Mouse (Mus musculus) frontal cortex, adult 2 months (tissue): Measurements from ENCODE around the gene Cadps2. TPM values are rescaled to one million over a fixed set of nuclear protein-coding genes. Genes with fewer than 3 reads are reported as not detected.

ENCODE experiments used
- DNase-seq, 2 experiments: peaks; one replicate each; pipeline ENCODE4 v3.0.0; 2022; ENCODE audit warnings: low spot score in 1 of 2; ENCODE audit errors: extremely low spot score in 1 of 2
- polyA plus RNA-seq: library from polyadenylated mRNA; depleted of rRNA; stranded (reverse); fragments of >200 nt; gene quantifications from 2 replicates; pipeline ENCODE4 v1.2.3, GENCODE M21; 2012

The Cadps2 gene
- polyA plus RNA-seq, 1 experiment, result 29.4 TPM

GRCm38 (mm10) chr6:23572401-23572800 is 266.8 kb downstream of the Cadps2 start:
- DNase-seq, result no peak

GRCm38 (mm10) chr6:23569686-23570085 is 269.5 kb downstream of the Cadps2 start:
- peak in 1 of 2 experiments; percentile 51 for DNase-seq

DNA sequence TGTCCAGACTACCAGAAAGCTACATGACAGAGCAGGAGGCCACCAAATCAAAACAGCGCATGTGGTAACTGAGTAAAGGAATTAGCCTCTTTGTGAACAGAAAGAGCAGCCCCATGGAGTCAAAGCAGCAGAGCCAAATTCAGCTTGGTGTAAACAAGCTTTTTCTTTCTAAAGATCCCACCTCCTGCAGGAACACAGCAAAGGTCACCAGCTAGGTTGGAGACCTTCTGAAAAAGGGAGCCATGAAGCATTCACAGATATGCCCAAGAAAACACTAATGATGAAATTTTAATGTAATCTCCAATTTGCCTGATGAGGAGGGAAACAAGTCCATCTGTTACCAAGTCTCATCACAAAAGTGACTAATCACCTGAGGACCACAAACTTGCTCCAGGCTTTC is 270.5 kb downstream of the Cadps2 start:
- DNase-seq, result no peak

GRCm38 (mm10) chr6:23567651-23568050 is 271.6 kb downstream of the Cadps2 start:
- DNase-seq, result no peak

- no peak for DNase-seq
Observed at GRCm38 (mm10) chr6:23549874-23550273, 289.3 kb downstream of the Cadps2 start.

DNA sequence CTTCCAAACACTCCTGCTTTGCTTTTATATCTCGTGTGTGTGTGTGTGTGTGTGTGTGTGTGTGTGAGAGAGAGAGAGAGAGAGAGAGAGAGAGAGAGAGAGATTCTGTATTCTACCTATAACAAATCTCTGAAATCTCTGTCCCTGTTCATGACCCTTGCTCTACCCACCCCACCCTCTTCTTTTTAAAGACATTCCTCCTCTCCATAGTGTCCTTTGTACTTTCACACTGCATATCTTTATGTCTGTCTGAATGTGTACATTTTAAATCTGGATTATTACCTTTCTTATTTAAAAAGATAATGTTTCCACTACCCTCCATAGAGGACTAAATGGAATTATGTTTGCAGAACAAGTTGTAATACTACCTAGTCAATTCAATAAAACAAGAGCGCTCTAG is 315.5 kb downstream of the Cadps2 start:
- DNase-seq, result no peak

DNA sequence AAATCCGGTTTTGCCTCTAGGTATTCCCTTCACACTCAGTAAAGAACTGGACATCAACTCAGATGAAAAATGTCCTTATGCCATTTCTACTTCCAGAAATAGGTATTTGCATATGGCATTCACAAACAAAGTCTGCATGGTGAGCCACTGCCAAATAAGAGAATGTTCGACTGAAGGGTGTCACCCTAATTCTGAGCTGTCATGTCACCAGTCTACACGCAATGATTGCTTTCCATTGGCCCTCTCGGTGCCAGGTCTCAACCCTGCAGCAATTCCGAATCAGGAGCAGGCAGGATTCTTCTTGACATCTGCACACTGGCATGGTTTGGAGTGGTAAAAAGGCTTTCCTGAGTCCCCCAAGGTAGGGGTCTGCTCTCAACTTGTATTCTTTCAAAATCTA is 316.7 kb downstream of the Cadps2 start:
- no peak for DNase-seq

DNA sequence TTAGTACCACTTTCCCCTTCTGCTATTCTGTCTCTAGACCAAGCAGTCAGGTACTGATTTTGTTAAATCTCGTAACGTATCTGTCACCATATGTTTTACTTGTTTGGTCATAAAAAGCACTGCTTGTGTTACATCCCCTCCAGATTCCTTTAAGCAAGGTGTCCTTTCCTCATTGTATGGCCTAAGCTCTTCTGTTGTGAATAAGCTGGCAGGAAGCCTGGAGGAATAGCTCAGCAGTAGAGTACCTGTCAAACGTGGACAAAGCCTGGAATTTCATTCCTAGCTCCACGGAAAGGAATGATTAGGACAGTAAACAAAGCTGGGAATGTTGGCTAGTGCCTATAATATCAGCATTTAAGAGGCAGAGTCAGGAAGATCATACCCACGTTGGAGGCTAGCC is 340.6 kb downstream of the Cadps2 start:
- DNase-seq, result no peak

DNA sequence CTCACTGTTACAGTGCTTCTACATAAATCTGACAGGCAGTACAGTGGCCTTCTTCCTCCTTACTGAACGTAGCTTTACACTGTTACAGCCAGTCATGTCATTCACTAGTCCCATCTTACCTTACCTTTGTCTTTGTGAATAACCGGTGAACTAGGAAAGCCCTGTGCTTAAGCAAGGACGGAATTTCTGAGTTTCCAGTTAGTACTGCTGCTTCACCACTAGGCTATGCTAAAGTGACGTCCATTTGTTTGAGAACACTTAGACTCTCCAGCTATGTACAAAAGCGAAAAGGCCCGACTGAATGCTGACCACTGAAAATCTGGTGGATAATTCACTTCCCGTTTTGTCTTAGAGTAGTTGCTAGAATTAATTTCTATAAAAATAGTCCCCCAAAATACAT is 347.4 kb downstream of the Cadps2 start:
- peak; percentile 8 to 62 for DNase-seq

DNA sequence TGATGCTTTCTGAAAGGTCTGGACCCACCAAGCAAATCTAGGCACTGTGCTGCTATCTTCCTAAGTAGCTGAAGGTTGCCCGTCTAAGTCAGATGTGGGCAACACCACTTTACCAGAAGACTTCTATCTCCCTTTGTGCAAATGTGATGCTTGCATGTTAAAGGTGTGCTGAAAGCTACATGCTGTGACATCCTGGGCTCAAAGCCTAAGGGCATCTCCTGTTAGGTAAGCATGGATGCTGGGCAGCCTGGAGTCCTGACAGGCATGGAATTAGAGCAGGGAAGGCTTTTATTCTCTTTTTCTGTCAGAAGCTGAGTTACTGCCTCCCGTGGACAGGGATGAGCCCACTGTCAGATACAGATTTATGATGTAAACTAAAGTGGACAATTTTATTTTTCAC is 348.8 kb downstream of the Cadps2 start:
- DNase-seq, result no peak

- DNase-seq, result no peak
Observed at GRCm38 (mm10) chr6:23489046-23489445, 350.2 kb downstream of the Cadps2 start.

- peak in 1 of 2 experiments; percentile 49 for DNase-seq
Observed at GRCm38 (mm10) chr6:23472686-23473085, 366.5 kb downstream of the Cadps2 start.

GRCm38 (mm10) chr6:23471830-23472229 is 367.4 kb downstream of the Cadps2 start:
- no peak for DNase-seq

DNA sequence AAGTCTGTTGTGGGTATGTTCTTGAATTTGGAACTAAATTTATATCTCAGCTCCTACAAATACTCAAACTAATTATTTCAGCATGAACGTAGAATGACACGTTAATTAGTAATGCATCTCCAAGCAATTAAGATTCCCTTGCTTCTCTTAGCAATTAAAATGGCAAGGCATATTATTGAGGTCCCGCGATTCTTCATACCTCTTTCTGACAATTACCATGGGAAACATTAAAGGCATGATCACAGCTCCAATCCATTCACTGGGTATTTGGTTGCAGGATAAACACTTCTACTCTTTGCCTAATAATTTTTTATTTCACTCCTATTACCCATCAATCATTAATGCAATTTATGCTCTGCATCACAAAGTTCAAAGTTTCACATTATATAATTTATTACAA is 371.3 kb downstream of the Cadps2 start:
- DNase-seq, result no peak

DNA sequence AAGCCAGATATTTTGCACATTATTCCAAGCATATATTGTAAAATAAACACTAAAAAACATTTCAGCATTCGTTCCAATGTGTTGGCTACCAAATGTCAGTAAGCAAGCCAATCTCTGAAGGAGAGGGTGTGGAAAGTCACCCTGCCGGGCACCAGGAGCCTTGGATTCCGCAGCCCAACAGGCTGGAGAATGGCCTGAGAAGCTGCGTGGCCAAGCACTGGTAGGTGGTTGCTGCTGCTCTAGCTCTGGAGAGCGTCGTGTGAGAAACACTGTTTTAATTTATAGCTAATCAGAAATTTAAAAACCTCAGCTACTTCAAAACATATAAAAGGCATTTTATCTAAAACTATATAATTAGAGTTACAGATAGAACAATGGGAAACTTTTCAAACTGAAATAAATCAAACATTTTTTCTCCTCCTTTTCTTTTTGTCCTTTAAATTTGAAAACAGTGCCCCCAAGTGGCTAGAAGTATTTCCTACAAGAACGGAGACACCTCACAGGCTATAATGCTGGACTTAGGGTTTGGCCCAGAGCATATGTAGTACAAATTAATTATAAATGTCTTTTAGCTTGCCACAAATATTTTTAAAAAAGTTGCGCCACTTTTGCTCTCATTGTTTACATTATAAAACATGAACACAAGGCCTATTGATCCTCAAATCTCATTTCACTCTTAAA is 376.5 kb downstream of the Cadps2 start:
- DNase-seq, result peak in 1 of 2 experiments; percentile 74

DNA sequence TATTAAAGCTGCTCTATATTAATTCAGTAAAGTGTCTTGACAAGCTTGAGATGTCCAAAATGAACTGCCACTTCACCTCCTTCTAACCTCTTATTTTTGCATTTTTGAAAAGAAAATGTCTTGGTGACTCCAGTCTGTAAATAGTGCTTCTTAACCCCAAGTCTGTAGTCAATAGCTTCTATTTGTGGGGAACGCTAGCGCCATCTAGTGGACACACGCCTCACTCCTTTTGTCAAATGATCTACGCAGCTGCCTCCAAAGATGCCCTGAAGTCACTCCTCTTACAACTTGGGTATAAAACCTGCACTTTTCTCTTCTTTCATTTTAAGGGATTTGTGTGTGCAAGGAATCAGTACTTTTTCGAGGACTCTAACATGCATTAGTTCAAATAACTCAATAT is 381.5 kb downstream of the Cadps2 start:
- peak in 1 of 2 experiments; percentile 82 for DNase-seq

DNA sequence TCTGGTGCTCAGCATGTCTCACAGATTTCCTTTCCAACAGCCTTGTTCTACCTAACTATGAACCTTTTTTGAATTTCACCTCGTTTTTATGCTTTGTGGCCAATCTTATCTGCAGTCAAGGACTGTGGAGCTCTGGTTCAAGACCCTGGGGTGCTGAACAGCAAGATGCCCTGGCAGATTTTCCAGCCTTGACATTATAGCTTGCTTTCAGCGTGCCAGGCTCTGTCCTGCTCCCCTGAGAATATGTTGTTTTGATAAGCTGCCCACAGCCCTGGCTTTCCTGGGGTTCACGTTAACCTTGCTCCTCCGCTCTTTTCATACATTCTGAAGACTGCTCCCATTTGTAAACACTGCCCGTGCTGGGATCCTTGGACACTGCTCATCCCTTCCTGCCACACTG is 385.3 kb downstream of the Cadps2 start:
- DNase-seq, result no peak

GRCm38 (mm10) chr6:23439897-23440296 is 399.3 kb downstream of the Cadps2 start:
- DNase-seq, result peak in 1 of 2 experiments; percentile 12

DNA sequence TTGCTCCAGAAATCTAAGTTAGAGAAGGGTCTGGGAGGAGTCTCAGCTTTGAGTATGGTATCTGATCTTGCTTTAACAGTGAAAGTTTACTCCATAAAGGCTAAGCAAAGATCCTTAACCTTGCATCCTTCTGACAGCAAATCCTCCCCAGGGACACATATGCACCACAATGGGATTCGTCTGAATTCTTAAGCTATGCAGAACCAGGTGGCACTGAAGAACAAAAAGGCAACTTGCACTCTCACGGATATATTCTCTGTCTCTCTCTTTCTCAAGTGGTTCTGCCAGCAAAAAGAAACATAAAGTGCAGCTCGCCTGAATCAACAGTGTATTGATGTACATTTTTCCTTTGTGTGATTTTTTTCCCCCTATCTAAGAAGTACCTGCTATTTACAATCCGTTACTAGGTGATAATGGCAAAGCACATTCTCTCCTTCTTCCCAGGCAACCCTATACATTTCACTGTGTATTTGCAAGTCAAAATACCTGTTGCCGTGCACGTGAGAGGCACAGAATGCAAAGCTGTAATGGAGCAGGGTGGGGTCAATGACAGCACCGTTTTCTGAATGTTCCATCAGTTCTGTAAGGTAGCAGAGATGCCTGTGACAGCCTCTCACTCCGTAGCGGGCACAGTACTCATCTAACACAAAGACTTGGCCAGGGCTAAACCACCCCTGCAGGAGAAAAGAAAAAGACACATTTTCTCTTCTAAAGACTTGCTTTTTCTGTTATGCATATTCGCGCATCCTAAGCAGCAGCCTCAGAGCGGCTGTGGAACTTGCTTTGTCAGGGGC is 428.8 kb downstream of the Cadps2 start:
- DNase-seq, result no peak

GRCm38 (mm10) chr6:23394131-23394530 is 445.1 kb downstream of the Cadps2 start:
- DNase-seq, result no peak

DNA sequence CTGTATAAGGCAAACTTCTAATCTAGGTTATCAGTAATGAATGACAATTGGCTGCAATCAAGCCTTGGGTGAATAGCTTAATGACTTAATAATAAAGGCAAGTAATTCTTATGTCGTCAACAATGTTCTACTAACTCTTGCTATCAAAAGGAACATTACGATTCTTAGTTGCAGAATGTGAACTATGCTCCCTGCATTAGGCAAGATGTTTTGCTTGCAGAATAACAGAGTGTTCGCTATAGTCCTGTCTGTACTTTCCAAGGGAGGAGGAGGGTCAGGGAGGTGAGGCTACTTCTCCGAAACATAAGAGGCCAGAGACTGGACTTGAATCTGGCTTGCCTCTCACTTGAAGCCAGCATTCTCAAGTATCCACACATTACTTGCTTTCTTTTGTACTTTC is 446.5 kb downstream of the Cadps2 start:
- DNase-seq, result no peak

DNA sequence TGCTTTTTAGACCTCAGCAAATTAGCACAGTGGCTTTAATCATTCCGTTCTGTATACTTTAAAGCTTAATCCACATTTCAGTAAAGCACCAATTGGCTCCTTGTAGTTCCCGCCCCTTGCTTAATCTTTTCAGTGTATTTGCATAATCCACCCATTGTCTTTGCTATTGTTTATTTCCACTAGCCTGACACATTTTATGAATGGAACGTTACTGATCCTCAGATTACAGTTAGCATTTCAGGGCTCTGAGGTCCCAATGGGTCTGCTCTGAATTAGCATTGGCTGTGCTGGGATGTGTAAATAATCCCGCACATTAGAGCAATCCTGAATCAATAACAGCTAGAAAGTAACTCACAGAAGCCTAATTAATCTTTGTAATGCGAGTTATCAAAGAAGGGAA is 452.5 kb downstream of the Cadps2 start:
- DNase-seq, result no peak
